ENCODE assay signal across 27 mouse cellular contexts in genomic region chr19:26987909-26988456, GRCm38 (mm10).
DNase-seq lines count a peak whose midpoint lies in the region; ATAC-seq lines count a peak whose summit lies in the region.
"Had no signal": no experiment of that assay in that cellular context is flagged by ENCODE, and none has a peak within 500 bp of the region (broad histone marks: within the 10 kb centered on the region; RNA-seq: fewer than 3 reads in every experiment).

No protein-coding gene starts in this region.

- no peaks in the 10 kb centered on the region for H3K36me3 ChIP-seq in forebrain, embryonic 14.5 days (ENCODE audit: control insufficient read depth, insufficient read depth, low read length)
- no peaks in the 10 kb centered on the region for H3K36me3 ChIP-seq in forebrain, embryonic 10.5 days (replicated peaks)
- H3K36me3 ChIP-seq in heart, embryonic 13.5 days: no peaks in the 10 kb centered on the region
- no peaks in the 10 kb centered on the region for H3K36me3 ChIP-seq in lung, embryonic 15.5 days
- H3K36me3 ChIP-seq: embryonic facial prominence, embryonic 13.5 days; limb, embryonic 12.5 days; liver, embryonic 15.5 days; neural tube, embryonic 15.5 days; stomach, embryonic 15.5 days had no signal

- H3K9ac ChIP-seq in forebrain, embryonic 14.5 days (ENCODE audit: low read length): no peak overlapping the region
- no peak overlapping the region for H3K9ac ChIP-seq in heart, embryonic 13.5 days
- H3K9ac ChIP-seq in lung, embryonic 15.5 days: no peak overlapping the region
- H3K9ac ChIP-seq: embryonic facial prominence, embryonic 13.5 days; hindbrain, embryonic 14.5 days; limb, embryonic 12.5 days; liver, embryonic 15.5 days; lung, embryonic 14.5 days; neural tube, embryonic 15.5 days; stomach, embryonic 15.5 days had no signal

- no peak for ATAC-seq in forebrain, embryonic 14.5 days
- ATAC-seq in heart, embryonic 13.5 days (ENCODE audit: extremely low read depth, insufficient number of reproducible peaks, low FRiP score, low TSS enrichment): no peak
- no peak for ATAC-seq in lung, embryonic 15.5 days (ENCODE audit: borderline replicate concordance, extremely low read depth, low FRiP score, low TSS enrichment)
- ATAC-seq: intestine, postnatal 0 days had no signal

- no peak overlapping the region for H3K4me2 ChIP-seq in forebrain, embryonic 14.5 days (ENCODE audit: low read length)
- no peak overlapping the region for H3K4me2 ChIP-seq in heart, embryonic 13.5 days
- no peak overlapping the region for H3K4me2 ChIP-seq in lung, embryonic 15.5 days
- H3K4me2 ChIP-seq: embryonic facial prominence, embryonic 13.5 days; hindbrain, embryonic 14.5 days; limb, embryonic 12.5 days; liver, embryonic 15.5 days; lung, embryonic 14.5 days; neural tube, embryonic 15.5 days; stomach, embryonic 15.5 days had no signal

- H3K27me3 ChIP-seq in forebrain, embryonic 14.5 days (replicated peaks; ENCODE audit: control insufficient read depth, insufficient read depth, low read length): no peaks in the 10 kb centered on the region
- H3K27me3 ChIP-seq in forebrain, embryonic 10.5 days (ENCODE audit: poor library complexity, severe bottlenecking): no peaks in the 10 kb centered on the region
- H3K27me3 ChIP-seq in heart, embryonic 13.5 days (replicated peaks): no peaks in the 10 kb centered on the region
- H3K27me3 ChIP-seq in lung, embryonic 15.5 days: no peaks in the 10 kb centered on the region
- H3K27me3 ChIP-seq: CH12.LX; embryonic facial prominence, embryonic 13.5 days; limb, embryonic 12.5 days; liver, embryonic 15.5 days; neural tube, embryonic 15.5 days; stomach, embryonic 15.5 days had no signal

- intact Hi-C loops in heart, postnatal 25 days (cut with DNase I): no loop called here

- no peaks in the 10 kb centered on the region for H3K4me1 ChIP-seq in forebrain, embryonic 14.5 days (ENCODE audit: control insufficient read depth, insufficient read depth, low read length)
- H3K4me1 ChIP-seq in forebrain, embryonic 10.5 days: no peaks in the 10 kb centered on the region
- peaks cover 24% of the 10 kb centered on the region for H3K4me1 ChIP-seq in heart, embryonic 13.5 days
- H3K4me1 ChIP-seq in lung, embryonic 15.5 days: no peaks in the 10 kb centered on the region
- H3K4me1 ChIP-seq: embryonic facial prominence, embryonic 13.5 days; limb, embryonic 12.5 days; liver, embryonic 15.5 days; neural tube, embryonic 15.5 days; stomach, embryonic 15.5 days had no signal

- H3K4me3 ChIP-seq in forebrain, embryonic 14.5 days (ENCODE audit: low read depth, low read length): no peak overlapping the region
- no peak overlapping the region for H3K4me3 ChIP-seq in forebrain, embryonic 10.5 days
- H3K4me3 ChIP-seq in heart, embryonic 13.5 days: no peak overlapping the region
- H3K4me3 ChIP-seq in lung, embryonic 15.5 days: no peak overlapping the region
- H3K4me3 ChIP-seq: embryonic facial prominence, embryonic 13.5 days; limb, embryonic 12.5 days; liver, embryonic 15.5 days; neural tube, embryonic 15.5 days; stomach, embryonic 15.5 days had no signal

- peak; percentile 28 for DNase-seq in forebrain, embryonic 14.5 days (ENCODE audit: low spot score)
- no peak for DNase-seq in forebrain, embryonic 10.5 days (ENCODE audit: extremely low spot score, low spot score)
- no peak for DNase-seq in heart, postnatal 25 days (ENCODE audit: low spot score)
- no peak for DNase-seq in lung, postnatal 14 days
- no peak for DNase-seq in retina, embryonic 14.5 days (ENCODE audit: low spot score)
- DNase-seq: adrenal gland, postnatal 10 days; cerebellum, adult 18-20 months; cerebellum, postnatal 10 days; gastrocnemius, postnatal 25 days; heart, adult 11 months; kidney, adult 9 months; kidney, postnatal 10 days; layer of hippocampus, postnatal 36 days; midbrain, embryonic 14.5 days; right cerebral cortex, postnatal 25 days had no signal

- 85% methylated on average over 6 of the region's 6 CpGs for WGBS in forebrain, embryonic 14.5 days
- 92% methylated on average over 6 of the region's 6 CpGs for WGBS in forebrain, embryonic 10.5 days
- WGBS in heart, embryonic 13.5 days: 72% methylated on average over 6 of the region's 6 CpGs
- 60% methylated on average over 6 of the region's 6 CpGs for WGBS in lung, embryonic 15.5 days

- no peak overlapping the region for H3K27ac ChIP-seq in forebrain, embryonic 14.5 days (ENCODE audit: low read depth, low read length)
- no peak overlapping the region for H3K27ac ChIP-seq in forebrain, embryonic 10.5 days
- H3K27ac ChIP-seq in heart, embryonic 13.5 days (replicated peaks): peak overlapping the region; percentile 70
- H3K27ac ChIP-seq in lung, embryonic 15.5 days: 0 out of 2 replicates have a peak overlapping the region, but pooled peaks have one; percentile 50
- H3K27ac ChIP-seq: embryonic facial prominence, embryonic 13.5 days; hindbrain, embryonic 14.5 days; limb, embryonic 12.5 days; liver, embryonic 15.5 days; macrophage; neural tube, embryonic 15.5 days; stomach, embryonic 15.5 days had no signal

- no peaks in the 10 kb centered on the region for H3K9me3 ChIP-seq in forebrain, embryonic 14.5 days (replicated peaks; ENCODE audit: control insufficient read depth, low read length)
- no peaks in the 10 kb centered on the region for H3K9me3 ChIP-seq in forebrain, embryonic 10.5 days
- no peaks in the 10 kb centered on the region for H3K9me3 ChIP-seq in heart, embryonic 13.5 days
- H3K9me3 ChIP-seq in lung, embryonic 15.5 days: no peaks in the 10 kb centered on the region
- H3K9me3 ChIP-seq: embryonic facial prominence, embryonic 13.5 days; limb, embryonic 12.5 days; liver, embryonic 15.5 days; neural tube, embryonic 15.5 days; stomach, embryonic 15.5 days had no signal

Comparison
In these comparisons a context has a peak if more than half of its experiments do, and no peak if none do; other contexts are left out.
1. H3K27ac ChIP-seq: peak in heart, embryonic 13.5 days (single experiment) and lung, embryonic 15.5 days (single experiment); none in forebrain, embryonic 14.5 days (single experiment) and forebrain, embryonic 10.5 days (single experiment).